Mouse (Mus musculus) thymus, postnatal 25 days (tissue): Measurements from ENCODE around the gene Stk39.

ENCODE experiments used
- DNase-seq: peaks from one replicate; pipeline ENCODE4 v3.0.0; 2022

Gene Stk39

DNA sequence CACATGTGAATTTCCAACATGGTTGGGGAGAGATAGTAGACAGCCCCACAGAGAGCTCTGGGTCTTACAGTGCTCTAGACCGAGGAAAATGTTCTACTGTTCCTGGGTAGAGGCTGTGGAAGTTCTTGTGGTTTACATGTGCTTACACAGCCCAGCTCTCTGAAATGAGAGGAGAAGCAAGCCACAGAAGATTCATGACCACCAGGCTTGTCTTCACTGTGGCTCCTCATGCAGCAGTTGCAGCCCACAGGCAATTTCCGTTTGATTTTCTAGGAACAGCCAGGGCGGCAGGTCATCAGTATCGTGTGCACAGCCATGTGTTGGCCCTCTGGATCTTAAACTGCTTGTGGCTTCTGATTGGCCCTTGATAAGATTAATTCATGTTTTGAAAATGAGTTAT is 252.2 kb downstream of the Stk39 start:
- DNase-seq: no peak

DNA sequence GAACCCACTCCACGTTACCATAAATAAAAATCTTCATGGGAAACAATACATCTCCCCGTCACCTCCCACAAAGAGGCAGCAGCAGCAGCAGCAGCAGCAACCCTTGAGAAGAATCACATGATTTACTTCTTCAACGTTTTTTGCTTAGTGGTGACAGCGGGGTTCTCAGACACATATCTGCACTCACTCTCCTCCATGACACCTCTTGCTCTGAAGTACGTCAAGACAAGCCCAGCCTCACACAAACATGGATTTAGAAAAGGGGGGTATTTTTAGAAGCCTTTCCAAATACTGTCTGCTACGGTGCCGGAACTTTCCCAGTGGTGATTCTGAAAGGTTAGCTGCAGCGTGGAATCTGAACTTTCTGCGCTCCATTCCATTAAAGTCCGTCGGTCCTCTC is 256.9 kb downstream of the Stk39 start:
- DNase-seq: no peak

DNA sequence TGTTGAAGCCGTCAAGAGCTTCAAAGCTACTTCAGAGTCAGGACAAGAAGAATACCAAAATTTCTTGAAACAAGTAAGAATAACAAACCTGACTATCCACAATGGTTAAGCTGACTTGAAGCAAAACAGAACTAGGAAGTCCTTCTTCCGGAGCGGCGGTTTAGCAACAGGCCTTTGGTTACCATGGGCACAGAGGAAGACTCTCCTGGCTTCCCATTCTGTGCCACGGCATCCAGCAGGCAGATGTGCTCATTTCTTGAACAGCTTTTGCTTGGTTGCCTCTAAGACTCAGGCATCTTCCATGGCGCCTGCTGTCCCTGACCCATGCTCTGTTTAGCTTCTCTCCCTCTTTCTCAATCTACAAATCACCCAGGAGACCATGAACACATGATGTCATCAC is 257.7 kb downstream of the Stk39 start:
- no peak for DNase-seq

DNA sequence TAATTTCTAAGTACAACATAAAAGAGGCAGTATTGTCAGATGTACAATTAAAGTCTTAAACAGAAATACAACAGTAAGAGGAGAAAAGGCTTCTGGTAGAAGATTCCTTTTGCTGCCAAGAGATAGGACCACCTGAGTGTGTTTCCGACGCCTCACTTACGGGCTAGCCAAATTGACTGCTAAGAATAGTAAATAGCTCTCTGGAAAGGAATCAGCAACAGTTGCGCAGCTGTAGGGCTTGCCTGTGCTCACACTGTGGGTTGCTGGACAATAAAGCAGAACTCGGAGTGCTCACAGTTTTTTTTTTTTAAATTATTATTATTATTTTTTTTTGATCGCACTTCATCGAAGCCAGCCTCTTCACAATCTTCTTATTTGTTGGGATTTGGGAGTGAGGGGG is 260.6 kb downstream of the Stk39 start:
- DNase-seq: no peak

DNA sequence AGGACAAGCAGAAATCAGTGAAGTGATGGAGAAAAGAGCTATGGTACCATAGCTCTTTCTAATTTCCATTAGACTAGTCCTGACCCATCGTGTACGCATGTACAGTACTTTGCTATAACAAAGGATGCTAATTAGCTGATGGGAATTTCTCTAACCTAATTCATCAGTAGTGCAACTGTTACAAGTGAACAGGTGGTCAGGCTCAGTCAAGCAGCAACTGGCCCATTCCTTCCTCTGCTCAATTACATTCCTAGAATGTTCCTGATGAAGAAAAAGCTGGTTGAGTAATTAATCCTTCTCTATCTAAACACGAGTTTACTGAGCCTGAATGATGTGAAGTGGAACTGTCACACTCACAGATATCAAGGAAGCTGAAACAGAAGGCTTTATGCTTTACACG is 275.8 kb downstream of the Stk39 start:
- DNase-seq: no peak

DNA sequence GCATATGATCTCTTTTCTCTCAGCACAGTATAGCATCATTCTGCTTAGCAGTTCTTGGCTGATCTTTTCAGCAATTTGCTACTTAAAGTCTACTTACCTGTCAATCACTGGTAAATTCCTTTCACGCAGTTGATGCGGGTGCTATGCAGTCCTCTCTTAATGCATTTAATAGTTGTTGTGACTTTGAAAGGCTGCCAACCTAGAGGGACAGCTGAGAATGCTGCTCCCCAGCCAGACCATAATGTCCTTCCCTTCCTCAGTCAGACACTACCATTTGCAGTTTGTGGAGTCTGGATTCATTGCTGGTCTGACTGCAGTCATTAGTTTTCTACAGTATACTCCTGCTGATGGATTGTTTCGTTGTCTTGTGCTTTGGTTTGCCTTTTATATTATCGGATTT is 277.6 kb downstream of the Stk39 start:
- DNase-seq: no peak

DNA sequence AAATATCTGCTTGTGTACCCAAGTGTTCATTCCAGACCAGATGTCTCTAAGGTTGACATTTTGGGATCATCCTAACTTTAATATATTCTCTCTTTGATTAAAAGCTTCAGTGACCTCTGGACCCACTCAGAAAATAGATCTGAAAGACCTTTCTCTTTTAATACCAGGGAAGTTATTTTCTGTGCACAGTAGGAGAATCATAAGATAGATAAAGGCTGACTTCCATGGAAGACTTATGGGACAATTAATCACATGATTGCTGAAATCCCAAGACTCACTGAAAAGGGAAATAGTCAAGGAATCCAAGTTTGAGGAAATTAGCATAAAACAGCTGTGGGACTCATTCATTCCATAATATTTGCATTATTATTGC is 278.6 kb downstream of the Stk39 start:
- no peak for DNase-seq

DNA sequence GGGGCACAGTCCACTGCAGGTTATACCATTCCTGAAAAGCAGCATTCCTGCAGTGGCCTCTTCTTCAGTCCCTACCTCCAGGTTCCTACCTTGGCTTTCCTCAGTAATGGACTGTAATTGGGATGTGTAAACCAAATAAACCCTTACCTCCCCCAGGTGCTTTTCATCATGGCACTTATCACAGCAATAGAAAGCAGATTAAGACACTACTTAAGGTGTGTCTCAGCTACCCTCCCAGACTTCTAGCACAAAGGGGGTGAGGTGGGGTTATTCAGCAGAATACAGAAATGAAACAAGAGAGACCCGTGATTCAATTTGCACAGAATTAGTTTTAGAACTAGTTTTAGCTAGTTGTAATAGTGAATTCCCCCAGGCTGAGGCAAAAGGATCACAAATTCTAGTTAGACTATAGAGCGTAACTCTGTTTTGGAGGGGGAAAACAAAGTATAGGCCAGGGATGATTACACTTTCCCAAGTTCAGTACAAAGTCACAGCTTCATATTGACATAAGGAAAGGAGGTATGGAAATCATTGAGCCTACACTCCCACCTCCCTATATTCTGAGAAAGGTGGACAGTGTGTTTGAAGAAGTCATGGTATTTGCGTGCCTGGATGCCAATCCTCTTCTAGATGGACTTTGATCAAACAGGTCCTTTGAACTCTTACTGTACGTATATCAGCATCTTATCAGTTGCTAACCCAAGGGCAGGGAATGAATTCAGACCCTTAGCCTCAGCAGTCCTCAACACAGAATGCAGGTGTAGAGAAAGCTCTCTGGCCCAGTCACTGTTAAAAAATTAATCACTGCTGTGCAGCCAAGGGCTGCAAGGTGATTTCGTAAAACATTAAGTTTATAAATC is 279.2 kb downstream of the Stk39 start:
- DNase-seq: no peak

DNA sequence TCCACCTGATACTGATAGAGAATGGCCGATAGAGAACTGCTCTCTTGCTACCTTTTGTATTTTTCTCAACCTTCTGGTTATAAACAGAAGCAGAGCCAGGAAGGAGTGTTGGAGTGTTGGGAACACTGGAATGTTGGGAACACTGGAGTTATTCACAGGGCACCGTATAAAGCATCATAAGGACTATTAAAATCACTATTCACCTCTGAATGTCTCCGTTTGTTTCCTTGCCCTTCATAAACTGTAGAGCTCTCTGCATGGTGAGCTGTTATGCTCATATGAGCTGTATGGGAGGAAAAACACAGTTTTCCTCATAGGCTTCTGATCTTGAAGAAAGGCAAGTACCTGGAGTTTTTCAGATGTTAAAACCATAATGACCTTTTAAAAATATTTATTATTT is 295.6 kb downstream of the Stk39 start:
- no peak for DNase-seq

DNA sequence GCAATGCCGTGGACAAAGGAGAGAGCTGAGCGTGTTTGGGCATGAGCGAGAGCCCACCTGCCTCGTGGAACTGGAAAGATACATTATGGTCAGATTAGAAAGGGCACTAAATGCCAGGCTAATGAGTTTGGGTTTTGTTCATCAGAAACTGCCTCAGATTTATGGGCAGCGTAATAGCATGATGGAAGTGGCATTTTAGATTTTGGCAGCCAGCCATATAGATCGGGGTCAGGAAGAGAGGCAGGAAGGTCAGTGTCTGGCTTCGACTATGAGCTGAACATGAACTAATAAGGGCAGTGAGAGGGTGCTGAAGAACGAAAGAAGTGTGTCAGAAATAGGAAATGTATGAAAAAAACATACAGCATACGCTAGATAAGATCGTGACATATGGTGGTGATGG is 300.8 kb downstream of the Stk39 start:
- DNase-seq: no peak

DNA sequence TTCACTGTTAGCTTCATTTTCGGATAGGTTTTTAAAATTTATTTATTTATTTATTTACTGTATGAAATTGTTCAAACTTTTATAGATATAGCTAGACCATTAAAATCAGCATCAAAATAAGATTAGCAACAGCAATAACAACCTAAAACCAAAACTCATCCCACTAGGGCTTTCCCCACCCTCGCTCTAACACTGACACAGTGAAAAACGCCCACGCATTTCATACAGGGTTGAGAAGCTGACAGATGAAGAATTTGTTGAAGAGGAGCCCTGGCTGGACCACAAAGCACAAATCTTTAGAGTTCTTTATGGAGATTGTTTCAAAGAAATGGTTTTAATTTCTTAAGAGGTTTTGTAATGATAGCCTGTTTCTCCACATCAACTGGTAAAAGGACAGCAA is 310.1 kb downstream of the Stk39 start:
- DNase-seq: no peak

DNA sequence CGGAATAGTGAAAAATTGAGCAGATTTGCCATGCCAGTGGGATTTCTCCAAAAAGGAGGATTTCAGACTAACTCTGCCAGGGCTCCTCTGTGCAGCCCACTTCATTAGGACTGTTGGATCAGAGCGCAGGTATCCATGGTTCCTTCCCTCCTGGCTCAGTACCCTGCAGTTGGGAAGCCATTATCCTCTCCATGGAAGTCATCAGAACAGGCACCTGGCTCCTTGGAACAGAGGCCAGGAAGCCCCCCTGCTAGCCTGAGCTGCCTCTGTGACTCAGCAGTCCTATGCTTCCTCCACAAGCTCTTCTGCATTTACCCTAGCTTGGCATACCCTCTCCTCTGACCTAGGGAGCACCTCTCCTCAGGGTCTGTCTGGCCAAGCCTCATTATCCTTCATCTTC is 311.5 kb downstream of the Stk39 start:
- DNase-seq: no peak
